Mouse (Mus musculus) left cerebral cortex, postnatal 25 days (tissue): Measurements from ENCODE around the gene Sept4. TPM values are rescaled to one million over a fixed set of nuclear protein-coding genes. Genes with fewer than 3 reads are reported as not detected.

Source experiments
- DNase-seq, 2 experiments: peaks; one replicate each; pipeline ENCODE4 v3.0.0; 2022; ENCODE audit warnings: low spot score in 2 of 2, mixed read lengths in 1 of 2
- intact Hi-C: fragments of 180-260 bp; cut with DNase I; formaldehyde crosslinking; loops from one replicate; pipeline ENCODE4 v1.15.1; 2025
- total RNA-seq, 2 experiments: library from RNA; stranded (reverse); gene quantifications; 2 replicates each; pipeline ENCODE4 v1.2.3; 2021

Sept4 gene
- total RNA-seq, 2 experiments from 2014 or later = 135 to 151 TPM

GRCm38 (mm10) chr11:87578249-87578962 lies 9.7 kb downstream of the Sept4 start:
- intact Hi-C loops = no loop called here
- peak; percentile 48 to 73 for DNase-seq

DNA sequence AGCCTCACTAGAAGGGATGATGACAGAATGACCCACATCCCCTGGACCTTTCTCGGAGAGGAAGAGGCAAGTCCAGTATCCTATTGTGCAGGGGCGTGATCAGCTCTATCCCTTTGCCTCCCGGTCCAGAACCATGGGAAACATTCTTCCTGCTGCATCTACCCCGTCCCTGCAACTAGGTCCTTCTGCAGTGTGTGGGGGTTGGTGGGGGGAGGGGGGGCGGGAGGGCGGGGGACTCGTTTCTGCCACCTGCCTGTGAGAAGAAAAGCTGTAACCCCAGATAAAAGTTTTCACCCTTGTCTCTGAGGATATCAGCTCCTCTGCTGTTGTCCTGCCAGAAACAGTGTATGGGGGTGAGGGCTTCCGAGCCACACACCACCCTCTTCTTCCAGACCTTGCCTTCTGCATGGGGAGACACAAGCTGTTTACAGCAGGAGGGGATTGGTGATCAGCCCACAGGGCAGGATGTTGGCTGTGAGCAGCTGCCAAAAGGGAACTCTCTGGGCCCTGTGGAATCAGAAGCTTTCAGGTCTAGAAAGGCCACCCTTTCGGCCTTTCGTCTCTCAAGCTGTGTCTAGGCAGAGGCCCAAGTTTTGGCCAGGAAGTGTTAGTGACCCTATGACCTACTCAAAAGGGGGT lies 10.4 kb downstream of the Sept4 start:
- peak in 1 of 2 experiments; percentile 48 for DNase-seq
- intact Hi-C loops = no loop called here

- DNase-seq = no peak
- intact Hi-C loops = no loop called here
These were observed 11.0 kb downstream of the Sept4 start for GRCm38 (mm10) chr11:87579713-87580112.

- intact Hi-C loops = no loop called here
- no peak for DNase-seq
These were observed 11.9 kb downstream of the Sept4 start for GRCm38 (mm10) chr11:87580543-87581085.

- no peak for DNase-seq
- intact Hi-C loops = no loop called here
These were observed 12.6 kb downstream of the Sept4 start for GRCm38 (mm10) chr11:87581161-87581865.

GRCm38 (mm10) chr11:87581933-87582710 lies 13.4 kb downstream of the Sept4 start:
- intact Hi-C loops = no loop called here
- peak in 1 of 2 experiments; percentile 65 for DNase-seq

GRCm38 (mm10) chr11:87583291-87584034 lies 14.8 kb downstream of the Sept4 start:
- intact Hi-C loops = no loop called here
- DNase-seq = no peak

GRCm38 (mm10) chr11:87584711-87585505 lies 16.2 kb downstream of the Sept4 start:
- intact Hi-C loops = no loop called here
- DNase-seq = no peak

GRCm38 (mm10) chr11:87587211-87587874 lies 18.6 kb downstream of the Sept4 start:
- DNase-seq = no peak
- intact Hi-C loops = no loop called here

DNA sequence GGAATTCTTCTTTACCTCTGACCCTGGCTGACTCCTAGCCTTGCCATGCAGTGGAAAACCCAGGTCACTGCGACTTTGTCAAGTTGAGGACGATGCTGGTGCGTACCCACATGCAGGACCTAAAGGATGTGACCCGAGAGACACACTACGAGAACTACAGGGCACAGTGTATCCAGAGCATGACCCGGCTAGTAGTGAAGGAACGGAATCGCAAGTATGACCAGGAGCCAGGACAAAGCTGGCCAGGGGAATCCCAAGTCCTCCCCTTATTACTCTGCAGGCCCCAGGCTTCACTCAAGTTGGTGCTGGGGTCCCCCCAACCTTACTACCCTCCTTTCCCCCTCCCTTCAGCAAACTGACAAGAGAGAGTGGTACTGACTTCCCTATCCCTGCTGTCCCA lies 20.9 kb downstream of the Sept4 start:
- intact Hi-C loops = no loop called here
- DNase-seq = no peak

DNA sequence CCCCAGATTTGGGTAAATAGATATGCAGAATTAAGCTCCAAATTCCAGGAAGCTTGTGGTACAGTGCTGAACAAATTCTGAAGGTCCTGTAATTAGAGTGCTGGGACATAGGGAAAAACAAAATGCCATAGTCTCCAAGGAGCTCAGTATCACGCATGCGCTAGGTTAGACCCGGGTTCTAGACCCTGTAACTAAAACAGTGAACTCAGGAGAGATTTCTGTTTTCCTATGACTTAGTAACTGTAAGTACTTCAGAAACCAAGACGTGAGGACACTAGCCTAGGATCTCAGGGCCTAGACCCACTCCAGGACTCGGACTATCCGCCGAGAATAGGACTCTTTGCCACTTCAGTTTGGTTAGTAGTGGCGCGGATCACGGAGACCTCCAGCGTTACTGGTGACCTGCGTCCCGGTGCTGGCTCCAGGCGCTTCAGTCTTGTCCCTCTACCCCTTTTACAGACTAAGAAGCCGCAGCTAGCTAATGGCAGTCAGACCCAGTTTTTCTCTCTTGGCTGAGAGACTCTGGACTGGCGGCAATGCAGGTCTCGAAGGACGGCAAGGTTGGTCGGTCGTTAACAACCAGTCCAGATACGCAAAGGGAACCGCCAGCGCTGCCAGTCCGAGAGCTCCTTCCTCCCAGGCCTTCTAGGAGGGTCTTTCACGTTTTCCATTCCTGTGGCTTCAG lies 22.3 kb downstream of the Sept4 start:
- peak; percentile 34 to 35 for DNase-seq
- intact Hi-C loops = no loop called here

DNA sequence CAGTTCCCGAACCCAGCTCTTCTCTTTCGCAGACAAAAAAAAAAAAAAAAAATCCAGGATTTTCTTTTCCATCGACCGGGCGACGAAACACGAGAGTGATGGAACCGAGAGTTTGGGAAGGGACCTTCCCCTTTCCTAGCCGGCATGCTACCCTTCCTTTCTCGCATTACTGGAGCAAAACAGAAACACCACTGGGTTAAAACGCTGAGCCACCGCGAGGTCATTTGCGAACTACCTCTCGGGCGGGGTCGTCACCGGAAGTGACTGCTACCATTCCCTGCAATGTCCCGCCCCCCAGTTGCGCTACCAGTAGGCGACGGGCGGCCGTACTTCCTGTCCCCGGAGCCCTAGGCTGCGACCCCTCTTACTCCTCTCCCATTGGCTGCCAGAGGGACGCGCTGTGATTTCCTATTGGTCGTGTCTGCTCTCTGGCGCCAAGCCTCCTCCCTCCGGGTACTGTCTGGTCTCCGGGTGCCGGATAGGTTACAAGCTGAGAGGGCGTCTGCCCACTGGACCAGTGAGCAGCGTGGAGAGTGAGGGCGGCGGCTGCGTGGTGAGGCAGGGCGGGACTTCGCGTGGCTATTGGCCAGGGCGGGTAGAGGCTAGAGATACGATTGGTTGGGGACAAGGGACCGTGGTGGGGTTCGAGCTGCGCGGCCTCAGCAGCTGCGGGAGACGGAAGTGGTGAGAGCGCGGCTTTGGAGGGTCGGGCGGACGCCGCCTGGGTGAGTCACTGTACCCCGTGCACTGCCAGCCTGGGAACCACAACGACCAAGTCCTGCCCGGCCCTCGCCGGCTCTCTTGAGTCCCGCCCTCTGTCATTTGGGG lies 23.0 kb downstream of the Sept4 start, which contains the start of gene Mtmr4:
Gene Mtmr4 (plus strand): TSS at position 637 of the 828 bp plus-strand sequence.
- intact Hi-C loops = no loop called here
- DNase-seq = peak; percentile 100

GRCm38 (mm10) chr11:87592354-87592695 lies 23.6 kb downstream of the Sept4 start:
- DNase-seq = no peak
- intact Hi-C loops = no loop called here

DNA sequence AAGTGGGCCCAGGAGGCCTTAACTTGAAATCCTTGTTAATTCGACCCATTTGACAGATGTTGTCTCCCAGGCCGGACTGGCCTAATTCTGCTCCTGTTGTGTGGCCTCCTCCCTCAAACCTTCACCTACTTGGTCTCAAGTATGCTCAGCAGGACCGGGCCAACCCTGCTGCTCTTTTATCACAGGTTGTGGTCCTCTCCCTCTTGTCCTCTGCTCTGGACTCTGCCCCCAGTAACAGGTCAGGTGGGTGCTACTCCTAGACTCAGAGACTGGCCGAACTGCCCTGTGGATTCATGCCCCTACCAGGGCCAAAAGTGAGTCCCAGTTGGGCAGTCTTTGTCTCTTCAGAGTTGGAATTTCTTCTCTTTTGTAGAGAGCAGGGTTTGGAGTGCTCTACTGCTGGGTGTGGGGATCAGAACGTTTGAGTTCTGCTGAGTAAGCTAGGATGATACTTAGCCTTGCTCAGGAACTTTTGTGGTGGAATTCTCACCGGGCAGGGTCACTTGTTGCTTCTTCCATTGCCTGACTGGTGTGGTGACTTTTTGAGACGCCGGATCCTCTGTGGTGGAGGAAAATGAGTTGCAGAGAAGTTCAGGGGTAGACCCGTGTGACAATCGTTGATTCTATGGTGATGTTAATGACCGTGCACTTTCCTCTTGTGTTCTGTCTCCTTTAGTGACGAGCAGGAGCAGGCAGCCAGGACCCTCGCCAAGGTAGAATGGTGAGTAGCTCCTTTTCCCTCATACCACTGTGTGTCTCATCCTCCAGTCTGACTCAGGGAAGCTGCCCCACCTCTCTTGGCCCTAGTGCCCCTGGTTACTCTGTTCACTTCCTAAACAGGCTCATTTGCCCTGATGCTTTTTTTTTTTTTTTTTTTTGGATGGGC lies 24.3 kb downstream of the Sept4 start:
- no peak for DNase-seq
- intact Hi-C loops = no loop called here

GRCm38 (mm10) chr11:87595327-87595841 lies 26.7 kb downstream of the Sept4 start:
- intact Hi-C loops = loop anchor here (5.0 kb wide), 1 partner anchor 167 kb away; the partner anchor contains the start of gene Tspoap1
- peak; percentile 82 to 87 for DNase-seq
